Mouse (Mus musculus) stomach, postnatal 0 days (tissue): Measurements from ENCODE around the gene C730034F03Rik.

Experiments used
- CTCF ChIP-seq: IDR thresholded peaks from 2 replicates; pipeline ENCODE4 v1.5.1; 2016; ENCODE audit warnings: antibody characterized with exemption, low read depth, mild to moderate bottlenecking, moderate library complexity
- EP300 ChIP-seq: optimal IDR thresholded peaks from 2 replicates; pipeline ENCODE3; 2016; ENCODE audit warnings: antibody characterized with exemption

DNA sequence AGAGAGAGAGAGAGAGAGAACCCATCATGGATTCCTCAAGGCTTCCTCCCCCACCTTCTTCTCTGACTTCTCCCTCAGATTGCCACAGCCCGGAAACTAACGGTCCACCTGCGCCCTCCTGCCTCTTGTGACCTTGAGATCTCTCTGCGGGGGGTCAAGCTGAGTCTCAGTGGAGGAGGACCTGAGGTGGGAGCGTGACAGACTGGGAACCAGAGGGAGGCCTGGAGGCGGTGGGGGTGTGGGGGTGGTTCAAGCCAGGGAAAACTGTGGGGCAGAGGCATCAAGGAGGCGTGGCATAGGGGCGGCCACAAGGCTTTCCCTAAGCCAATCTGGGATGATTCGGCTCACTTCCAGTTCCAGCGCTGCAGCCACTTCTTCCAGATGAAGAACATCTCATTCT, 30.9 kb downstream of the C730034F03Rik start:
- TF ChIP-seq CTCF: no peak
- no peak for TF ChIP-seq EP300
